Mouse (Mus musculus): Measurements from ENCODE around the gene Ptpn7. TPM values are rescaled to one million over a fixed set of nuclear protein-coding genes. Genes with fewer than 3 reads are reported as not detected.

Gene Ptpn7
- total RNA-seq, 1 experiment from 2014 or later, result 78.6 TPM

Other genes with a start within 250 kb of the Ptpn7 start
- gene Ppp1r12b, start 176.8 kb upstream of the Ptpn7 start, total RNA-seq (2017), result 7.9 and 9.3 TPM in 2 replicates
- gene Ube2t, start 170.1 kb upstream of the Ptpn7 start, total RNA-seq (2017), result 16.5 and 23.0 TPM in 2 replicates
- gene Lgr6, start 27.4 kb upstream of the Ptpn7 start, total RNA-seq (2017), result not detected in 2 replicates
- 22.3 and 24.4 TPM in 2 replicates for gene Arl8a, start 14.1 kb downstream of the Ptpn7 start, total RNA-seq (2017)
- gene Gpr37l1, start 35.0 kb downstream of the Ptpn7 start, total RNA-seq (2017), result not detected in 2 replicates
- not detected in 2 replicates for gene Elf3, start 125.9 kb downstream of the Ptpn7 start, total RNA-seq (2017)
- gene Rnpep, start 151.4 kb downstream of the Ptpn7 start, total RNA-seq (2017), result 31.6 and 57.2 TPM in 2 replicates
- 25.2 and 42.1 TPM in 2 replicates for gene Timm17a, start 181.1 kb downstream of the Ptpn7 start, total RNA-seq (2017)
- gene Lmod1, start 192.1 kb downstream of the Ptpn7 start, total RNA-seq (2017), result not detected in 2 replicates
- gene Shisa4, start 242.5 kb downstream of the Ptpn7 start, total RNA-seq (2017), result not detected in 2 replicates